Mouse (Mus musculus): ENCODE measurements around the gene S1pr4. TPM values are rescaled to one million over a fixed set of nuclear protein-coding genes. Genes with fewer than 3 reads are reported as not detected.
A peak's percentile ranks its signal among the peaks of the same experiment; 100 is the strongest.

The S1pr4 gene
- polyA plus RNA-seq, 1 experiment from 2014 or later = 3.6 TPM

- H3K9ac ChIP-seq = no peak overlapping the region
- H3K4me3 ChIP-seq = no peak overlapping the region
- whole genome bisulfite sequencing = 34% methylated on average over 18 of the region's 18 CpGs
- no peaks in the 10 kb centered on the region for H3K4me1 ChIP-seq
- H3K4me2 ChIP-seq = no peak overlapping the region
- H3K36me3 ChIP-seq = no peaks in the 10 kb centered on the region
- no peak for ATAC-seq (ENCODE audit: borderline replicate concordance, extremely low read depth, low FRiP score, low TSS enrichment)
- peaks cover 86% of the 10 kb centered on the region for H3K27me3 ChIP-seq
- no peaks in the 10 kb centered on the region for H3K9me3 ChIP-seq
- H3K27ac ChIP-seq = no peak overlapping the region
Observed at GRCm38 (mm10) chr10:81470454-81470853, 29.5 kb downstream of the S1pr4 start.

GRCm38 (mm10) chr10:81469253-81469652 lies 30.7 kb downstream of the S1pr4 start:
- WGBS = 74% methylated on average over 5 of the region's 5 CpGs
- H3K27me3 ChIP-seq = peaks cover 87% of the 10 kb centered on the region
- H3K9me3 ChIP-seq = no peaks in the 10 kb centered on the region
- no peak for ATAC-seq (ENCODE audit: borderline replicate concordance, extremely low read depth, low FRiP score, low TSS enrichment)
- H3K4me2 ChIP-seq = no peak overlapping the region
- H3K4me3 ChIP-seq = no peak overlapping the region
- no peak overlapping the region for H3K27ac ChIP-seq
- peaks cover 10% of the 10 kb centered on the region for H3K4me1 ChIP-seq
- H3K9ac ChIP-seq = no peak overlapping the region
- no peaks in the 10 kb centered on the region for H3K36me3 ChIP-seq

GRCm38 (mm10) chr10:81467670-81468235 lies 32.2 kb downstream of the S1pr4 start:
- Histone ChIP-seq H3K4me3 (no peak overlapping the region), H3K4me1 (peaks cover 14% of the 10 kb centered on the region), H3K4me2 (no peak overlapping the region), H3K27ac (no peak overlapping the region), H3K27me3 (peaks cover 87% of the 10 kb centered on the region), H3K9me3 (no peaks in the 10 kb centered on the region), H3K36me3 (no peaks in the 10 kb centered on the region), H3K9ac (no peak overlapping the region)
- no peak for ATAC-seq (ENCODE audit: borderline replicate concordance, extremely low read depth, low FRiP score, low TSS enrichment)
- 79% methylated on average over 16 of the region's 16 CpGs for WGBS

GRCm38 (mm10) chr10:81466881-81467280 lies 33.1 kb downstream of the S1pr4 start:
- 53% methylated on average over 14 of the region's 14 CpGs for WGBS
- H3K27me3 ChIP-seq = peaks cover 87% of the 10 kb centered on the region
- ATAC-seq (ENCODE audit: borderline replicate concordance, extremely low read depth, low FRiP score, low TSS enrichment) = no peak

GRCm38 (mm10) chr10:81466066-81466465 lies 33.9 kb downstream of the S1pr4 start:
- H3K27ac ChIP-seq = no peak overlapping the region
- peaks cover 25% of the 10 kb centered on the region for H3K4me1 ChIP-seq
- no peak overlapping the region for H3K4me2 ChIP-seq
- no peak for ATAC-seq (ENCODE audit: borderline replicate concordance, extremely low read depth, low FRiP score, low TSS enrichment)
- H3K9ac ChIP-seq = no peak overlapping the region
- H3K27me3 ChIP-seq = peaks cover 88% of the 10 kb centered on the region
- no peaks in the 10 kb centered on the region for H3K36me3 ChIP-seq
- no peaks in the 10 kb centered on the region for H3K9me3 ChIP-seq
- 63% methylated on average over 2 of the region's 2 CpGs for WGBS
- H3K4me3 ChIP-seq = no peak overlapping the region

More at GRCm38 (mm10) chr10:81466881-81467280, 33.1 kb downstream of the S1pr4 start:
- Histone ChIP-seq H3K9ac (no peak overlapping the region), H3K4me2 (no peak overlapping the region), H3K4me1 (peaks cover 21% of the 10 kb centered on the region), H3K9me3 (no peaks in the 10 kb centered on the region), H3K4me3 (no peak overlapping the region), H3K27ac (no peak overlapping the region), H3K36me3 (no peaks in the 10 kb centered on the region)

GRCm38 (mm10) chr10:81465265-81465645 lies 34.7 kb downstream of the S1pr4 start:
- WGBS = 6% methylated on average over 5 of the region's 5 CpGs
- Histone ChIP-seq H3K4me3 (no peak overlapping the region), H3K9me3 (no peaks in the 10 kb centered on the region), H3K27ac (no peak overlapping the region), H3K27me3 (peaks cover 89% of the 10 kb centered on the region), H3K36me3 (no peaks in the 10 kb centered on the region), H3K4me2 (peak overlapping the region; percentile 69), H3K9ac (no peak overlapping the region), H3K4me1 (peaks cover 25% of the 10 kb centered on the region)
- ATAC-seq (ENCODE audit: borderline replicate concordance, extremely low read depth, low FRiP score, low TSS enrichment) = peak; percentile 29

- Histone ChIP-seq H3K27me3 (peaks cover 92% of the 10 kb centered on the region), H3K36me3 (no peaks in the 10 kb centered on the region), H3K9me3 (no peaks in the 10 kb centered on the region), H3K9ac (no peak overlapping the region), H3K4me3 (peak overlapping the region; percentile 37), H3K4me1 (peaks cover 25% of the 10 kb centered on the region), H3K27ac (no peak overlapping the region), H3K4me2 (peak overlapping the region; percentile 69)
- ATAC-seq (ENCODE audit: borderline replicate concordance, extremely low read depth, low FRiP score, low TSS enrichment) = peak; percentile 79
- WGBS = 2% methylated on average over 33 of the region's 33 CpGs
Observed at GRCm38 (mm10) chr10:81464405-81465264, 35.3 kb downstream of the S1pr4 start.

- no peak overlapping the region for H3K4me2 ChIP-seq
- H3K4me1 ChIP-seq = peaks cover 25% of the 10 kb centered on the region
- no peak for ATAC-seq (ENCODE audit: borderline replicate concordance, extremely low read depth, low FRiP score, low TSS enrichment)
- WGBS = 57% methylated on average over 4 of the region's 4 CpGs
- H3K9me3 ChIP-seq = no peaks in the 10 kb centered on the region
- no peak overlapping the region for H3K27ac ChIP-seq
- no peak overlapping the region for H3K4me3 ChIP-seq
- H3K9ac ChIP-seq = no peak overlapping the region
- no peaks in the 10 kb centered on the region for H3K36me3 ChIP-seq
- peaks cover 99% of the 10 kb centered on the region for H3K27me3 ChIP-seq
Observed at GRCm38 (mm10) chr10:81463531-81463930, 36.4 kb downstream of the S1pr4 start.

- peaks cover 25% of the 10 kb centered on the region for H3K4me1 ChIP-seq
- no peak for ATAC-seq (ENCODE audit: borderline replicate concordance, extremely low read depth, low FRiP score, low TSS enrichment)
- H3K27me3 ChIP-seq = peaks cover 99% of the 10 kb centered on the region
- H3K27ac ChIP-seq = no peak overlapping the region
- 78% methylated on average over 7 of the region's 7 CpGs for WGBS
- H3K9ac ChIP-seq = no peak overlapping the region
- H3K36me3 ChIP-seq = no peaks in the 10 kb centered on the region
- no peak overlapping the region for H3K4me3 ChIP-seq
- H3K9me3 ChIP-seq = no peaks in the 10 kb centered on the region
- no peak overlapping the region for H3K4me2 ChIP-seq
Observed at GRCm38 (mm10) chr10:81462917-81463316, 37.0 kb downstream of the S1pr4 start.

GRCm38 (mm10) chr10:81462415-81462804 lies 37.5 kb downstream of the S1pr4 start:
- Histone ChIP-seq H3K36me3 (no peaks in the 10 kb centered on the region), H3K4me3 (peak overlapping the region; percentile 8; the same call in 1 of the 2 replicates)

GRCm38 (mm10) chr10:81461673-81462414 lies 38.1 kb downstream of the S1pr4 start:
- Histone ChIP-seq H3K9ac (no peak overlapping the region), H3K27me3 (peaks cover 99% of the 10 kb centered on the region), H3K27ac (no peak overlapping the region), H3K4me2 (peak overlapping the region; percentile 44), H3K4me3 (peak overlapping the region; percentile 8; the same call in 1 of the 2 replicates), H3K4me1 (peaks cover 25% of the 10 kb centered on the region), H3K36me3 (no peaks in the 10 kb centered on the region), H3K9me3 (no peaks in the 10 kb centered on the region)
- 3% methylated on average over 16 of the region's 16 CpGs for WGBS
- ATAC-seq (ENCODE audit: borderline replicate concordance, extremely low read depth, low FRiP score, low TSS enrichment) = no peak

More at GRCm38 (mm10) chr10:81462415-81462804, 37.5 kb downstream of the S1pr4 start:
- Histone ChIP-seq H3K4me1 (peaks cover 25% of the 10 kb centered on the region), H3K9me3 (no peaks in the 10 kb centered on the region), H3K9ac (no peak overlapping the region), H3K4me2 (peak overlapping the region; percentile 44), H3K27me3 (peaks cover 99% of the 10 kb centered on the region), H3K27ac (no peak overlapping the region)
- no peak for ATAC-seq (ENCODE audit: borderline replicate concordance, extremely low read depth, low FRiP score, low TSS enrichment)
- 38% methylated on average over 7 of the region's 7 CpGs for WGBS

All from lung, embryonic 15.5 days (tissue).